Mouse (Mus musculus): ENCODE results near the gene Ube2u. TPM values are rescaled to one million over a fixed set of nuclear protein-coding genes. Genes with fewer than 3 reads are reported as not detected.

Ube2u gene
- polyA plus RNA-seq, 1 experiment from 2014 or later, result 0.45 TPM

- no peaks in the 10 kb centered on the region for H3K36me3 ChIP-seq (replicated peaks; ENCODE audit: control insufficient read depth, insufficient read depth, low read depth, low read length)
- no peaks in the 10 kb centered on the region for H3K4me1 ChIP-seq (ENCODE audit: control insufficient read depth, insufficient read depth, low read length)
- H3K27ac ChIP-seq (replicated peaks; ENCODE audit: low read depth, low read length), result no peak overlapping the region
- H3K9me3 ChIP-seq (replicated peaks; ENCODE audit: control insufficient read depth, low read length), result no peaks in the 10 kb centered on the region
- no peak overlapping the region for H3K4me3 ChIP-seq (ENCODE audit: low read depth, low read length)
- 82% methylated on average over 2 of the region's 2 CpGs for WGBS
- H3K4me2 ChIP-seq (ENCODE audit: low read depth, low read length), result no peak overlapping the region
- ATAC-seq (replicated peaks; ENCODE audit: insufficient number of reproducible peaks, low FRiP score, low TSS enrichment, low read depth) (no peak), DNase-seq (ENCODE audit: low spot score) (no peak)
- H3K9ac ChIP-seq (replicated peaks; ENCODE audit: low read length), result no peak overlapping the region
- no peaks in the 10 kb centered on the region for H3K27me3 ChIP-seq (ENCODE audit: control insufficient read depth, insufficient read depth, low read length)
Observed at GRCm38 (mm10) chr4:100553296-100553695, 74.6 kb downstream of the Ube2u start.

- H3K4me1 ChIP-seq (ENCODE audit: control insufficient read depth, insufficient read depth, low read length), result no peaks in the 10 kb centered on the region
- no peaks in the 10 kb centered on the region for H3K27me3 ChIP-seq (ENCODE audit: control insufficient read depth, insufficient read depth, low read length)
- 4% methylated on average over 21 of the region's 21 CpGs for WGBS
- no peaks in the 10 kb centered on the region for H3K9me3 ChIP-seq (replicated peaks; ENCODE audit: control insufficient read depth, low read length)
- H3K36me3 ChIP-seq (replicated peaks; ENCODE audit: control insufficient read depth, insufficient read depth, low read depth, low read length), result no peaks in the 10 kb centered on the region
- peak overlapping the region; percentile 14; the same call in 1 of the 2 replicates for H3K4me3 ChIP-seq (ENCODE audit: low read depth, low read length)
- no peak overlapping the region for H3K27ac ChIP-seq (replicated peaks; ENCODE audit: low read depth, low read length)
- H3K9ac ChIP-seq (replicated peaks; ENCODE audit: low read length), result peak overlapping the region; percentile 28; the same call in 1 of the 2 replicates
- H3K4me2 ChIP-seq (ENCODE audit: low read depth, low read length), result peak overlapping the region; percentile 45
- peak; percentile 65 for ATAC-seq (replicated peaks; ENCODE audit: insufficient number of reproducible peaks, low FRiP score, low TSS enrichment, low read depth)
- DNase-seq (ENCODE audit: low spot score), result peak; percentile 89
Observed at GRCm38 (mm10) chr4:100588236-100589206, 109.9 kb downstream of the Ube2u start.

GRCm38 (mm10) chr4:100595771-100596170, 117.1 kb downstream of the Ube2u start:
- Histone ChIP-seq H3K4me3 (ENCODE audit: low read depth, low read length) (no peak overlapping the region), H3K27ac (replicated peaks; ENCODE audit: low read depth, low read length) (no peak overlapping the region), H3K27me3 (ENCODE audit: control insufficient read depth, insufficient read depth, low read length) (no peaks in the 10 kb centered on the region), H3K36me3 (replicated peaks; ENCODE audit: control insufficient read depth, insufficient read depth, low read depth, low read length) (no peaks in the 10 kb centered on the region), H3K4me2 (ENCODE audit: low read depth, low read length) (no peak overlapping the region), H3K9me3 (replicated peaks; ENCODE audit: control insufficient read depth, low read length) (no peaks in the 10 kb centered on the region), H3K4me1 (ENCODE audit: control insufficient read depth, insufficient read depth, low read length) (0 out of 2 replicates have a peak, but pooled peaks cover 2% of the 10 kb centered on the region), H3K9ac (replicated peaks; ENCODE audit: low read length) (no peak overlapping the region)
- WGBS, result 91% methylated on average over 4 of the region's 4 CpGs
- no peak for DNase-seq (ENCODE audit: low spot score)
- ATAC-seq (replicated peaks; ENCODE audit: insufficient number of reproducible peaks, low FRiP score, low TSS enrichment, low read depth), result no peak

DNA sequence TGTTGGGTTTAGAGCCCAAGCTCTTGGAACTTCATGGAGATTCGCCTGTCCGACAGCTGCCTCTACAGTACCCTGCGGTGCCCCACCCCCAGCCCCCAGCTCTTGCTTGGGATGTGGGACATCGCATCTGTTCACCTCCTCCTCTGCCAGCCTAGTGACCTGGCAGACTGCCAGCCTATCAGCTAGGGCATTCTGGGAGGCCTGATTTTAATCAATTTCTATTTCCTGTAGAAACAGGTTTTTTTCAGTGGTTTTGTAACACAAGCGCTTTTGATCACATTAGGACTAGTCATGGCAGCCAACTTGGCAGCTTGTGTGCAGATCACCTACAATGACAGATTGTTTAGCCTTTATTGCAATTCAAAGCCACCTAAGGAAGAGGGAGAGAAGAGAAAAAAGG, 118.0 kb downstream of the Ube2u start:
- DNase-seq (ENCODE audit: low spot score), result peak; percentile 62

DNA sequence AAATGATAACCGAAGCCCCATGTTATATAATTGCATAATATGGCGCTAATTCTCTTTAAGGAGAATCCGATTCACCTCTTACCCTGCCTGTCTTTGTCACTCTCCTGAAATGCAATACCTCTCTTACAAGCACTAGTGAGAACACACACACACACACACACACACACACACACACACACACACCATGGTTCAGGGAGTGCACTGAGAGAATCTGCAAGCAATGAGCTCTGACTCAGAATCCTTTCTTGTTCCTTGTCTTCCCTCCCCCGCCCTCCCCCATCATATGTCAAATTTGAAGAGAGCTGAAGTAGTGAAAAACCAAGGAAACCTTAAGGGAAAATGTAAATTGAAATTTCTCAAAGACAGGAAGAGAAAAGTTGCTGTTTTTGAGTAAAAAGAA, 118.4 kb downstream of the Ube2u start:
- 0 out of 2 replicates have a peak, but pooled peaks cover 2% of the 10 kb centered on the region for H3K4me1 ChIP-seq (ENCODE audit: control insufficient read depth, insufficient read depth, low read length)
- no peaks in the 10 kb centered on the region for H3K27me3 ChIP-seq (ENCODE audit: control insufficient read depth, insufficient read depth, low read length)
- no peak overlapping the region for H3K27ac ChIP-seq (replicated peaks; ENCODE audit: low read depth, low read length)
- H3K4me2 ChIP-seq (ENCODE audit: low read depth, low read length), result no peak overlapping the region
- H3K9ac ChIP-seq (replicated peaks; ENCODE audit: low read length), result no peak overlapping the region
- ATAC-seq (replicated peaks; ENCODE audit: insufficient number of reproducible peaks, low FRiP score, low TSS enrichment, low read depth) (no peak), DNase-seq (ENCODE audit: low spot score) (peak; percentile 29)
- H3K4me3 ChIP-seq (ENCODE audit: low read depth, low read length), result no peak overlapping the region
- H3K36me3 ChIP-seq (replicated peaks; ENCODE audit: control insufficient read depth, insufficient read depth, low read depth, low read length), result no peaks in the 10 kb centered on the region
- WGBS, result 76% methylated on average over 4 of the region's 4 CpGs
- H3K9me3 ChIP-seq (replicated peaks; ENCODE audit: control insufficient read depth, low read length), result no peaks in the 10 kb centered on the region

More for the DNA sequence above, 118.0 kb downstream of the Ube2u start:
- 0 out of 2 replicates have a peak, but pooled peaks have one; percentile 67 for ATAC-seq (replicated peaks; ENCODE audit: insufficient number of reproducible peaks, low FRiP score, low TSS enrichment, low read depth)
- H3K4me1 ChIP-seq (ENCODE audit: control insufficient read depth, insufficient read depth, low read length), result 0 out of 2 replicates have a peak, but pooled peaks cover 2% of the 10 kb centered on the region
- H3K27ac ChIP-seq (replicated peaks; ENCODE audit: low read depth, low read length), result no peak overlapping the region
- no peaks in the 10 kb centered on the region for H3K36me3 ChIP-seq (replicated peaks; ENCODE audit: control insufficient read depth, insufficient read depth, low read depth, low read length)
- no peak overlapping the region for H3K4me3 ChIP-seq (ENCODE audit: low read depth, low read length)
- H3K27me3 ChIP-seq (ENCODE audit: control insufficient read depth, insufficient read depth, low read length), result no peaks in the 10 kb centered on the region
- no peak overlapping the region for H3K9ac ChIP-seq (replicated peaks; ENCODE audit: low read length)
- 79% methylated on average over 5 of the region's 5 CpGs for WGBS
- no peaks in the 10 kb centered on the region for H3K9me3 ChIP-seq (replicated peaks; ENCODE audit: control insufficient read depth, low read length)
- H3K4me2 ChIP-seq (ENCODE audit: low read depth, low read length), result no peak overlapping the region
